Mouse (Mus musculus): Measurements from ENCODE around the gene Ccdc175.

GRCm38 (mm10) chr12:72179561-72179960 is 5.3 kb downstream of the Ccdc175 start:
- TF ChIP-seq CTCF (IDR thresholded peaks at IDR 0.05; ENCODE audit: low read depth) (no peak), EP300 (IDR thresholded peaks at IDR 0.05; ENCODE audit: low read depth) (no peak)

Data from heart, postnatal 0 days (tissue).